Mouse (Mus musculus): ENCODE measurements around the gene Cacybp. TPM values are rescaled to one million over a fixed set of nuclear protein-coding genes. Genes with fewer than 3 reads are reported as not detected.

Gene Cacybp
- polyA plus RNA-seq, 1 experiment, result 39.9 TPM

DNA sequence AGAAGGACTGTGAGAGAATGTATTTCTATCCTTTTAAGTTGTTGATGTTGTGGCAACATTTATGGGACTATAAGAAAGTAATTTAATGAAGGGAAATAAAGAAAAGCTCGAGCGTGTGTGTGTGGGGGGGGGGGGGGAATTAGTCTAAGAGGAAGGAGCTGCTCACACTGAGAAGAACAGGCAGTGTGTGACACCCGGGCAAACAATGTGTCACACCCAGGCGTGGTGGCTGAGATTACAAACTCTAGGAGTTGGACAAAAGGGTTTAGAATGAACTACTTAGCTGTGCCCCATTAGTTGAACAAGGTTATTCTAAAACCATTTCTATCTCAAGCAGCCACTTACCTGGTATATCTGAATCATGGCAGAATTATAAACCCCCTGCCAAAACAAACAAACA lies 31.5 kb downstream of the Cacybp start:
- Histone ChIP-seq H3K36me3 (ENCODE audit: control insufficient read depth, insufficient read depth) (no peaks in the 10 kb centered on the region), H3ac (ENCODE audit: control insufficient read depth, insufficient read length) (no peak overlapping the region), H3K4me3 (no peak overlapping the region), H3K27me3 (ENCODE audit: control insufficient read depth, insufficient read depth, insufficient read length) (no peaks in the 10 kb centered on the region), H3K4me2 (ENCODE audit: low read depth) (no peak overlapping the region), H3K79me2 (ENCODE audit: control insufficient read depth, insufficient read depth) (no peaks in the 10 kb centered on the region)
- TF ChIP-seq E2F4 (IDR thresholded peaks at IDR 0.05; ENCODE audit: insufficient read depth), result no peak
- TF ChIP-seq SRF (IDR thresholded peaks at IDR 0.05; ENCODE audit: control insufficient read depth, insufficient read length, low read depth), result no peak
- TF ChIP-seq TCF12 (IDR thresholded peaks at IDR 0.05; ENCODE audit: insufficient read depth, poor library complexity, severe bottlenecking), result no peak
- no peak for TF ChIP-seq MYOD1 (IDR thresholded peaks at IDR 0.05; ENCODE audit: control insufficient read depth in 1 of 3, insufficient read length in 2 of 3, low read depth in 2 of 3)
- no peak for TF ChIP-seq POLR2A (IDR thresholded peaks at IDR 0.05; ENCODE audit: insufficient read length, low read depth)
- TF ChIP-seq REST (IDR thresholded peaks at IDR 0.05; ENCODE audit: insufficient read depth, insufficient read length), result no peak
- no peak for TF ChIP-seq MAX (IDR thresholded peaks at IDR 0.05; ENCODE audit: low read depth)
- TF ChIP-seq CEBPB (IDR thresholded peaks at IDR 0.05; ENCODE audit: insufficient read depth, poor library complexity, severe bottlenecking), result no peak

DNA sequence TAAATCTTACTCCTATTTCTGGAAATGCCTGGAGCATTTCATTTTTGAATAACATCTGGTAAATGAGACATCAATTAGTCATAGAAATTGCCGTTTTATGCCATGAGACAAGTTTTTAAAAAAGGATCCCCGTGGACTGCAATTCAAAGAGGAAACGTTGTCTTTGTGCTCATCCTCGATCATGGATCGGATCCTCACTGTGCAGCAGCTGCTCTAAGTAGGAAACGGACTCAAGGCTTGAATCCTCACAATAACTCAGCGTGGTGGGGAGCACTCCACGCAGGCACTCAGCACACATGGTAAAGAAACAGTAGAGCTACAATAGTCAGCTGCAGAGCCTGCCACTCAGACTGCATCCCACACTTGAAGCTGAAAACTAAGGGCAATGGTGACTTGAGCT lies 35.8 kb downstream of the Cacybp start:
- TF ChIP-seq MAX (IDR thresholded peaks at IDR 0.05; ENCODE audit: low read depth) (no peak), POLR2A (IDR thresholded peaks at IDR 0.05; ENCODE audit: insufficient read length, low read depth) (no peak), CEBPB (IDR thresholded peaks at IDR 0.05; ENCODE audit: insufficient read depth, poor library complexity, severe bottlenecking) (no peak), POLR2AphosphoS2 (IDR thresholded peaks at IDR 0.05; ENCODE audit: insufficient read length, low read depth) (no peak), REST (IDR thresholded peaks at IDR 0.05; ENCODE audit: insufficient read depth, insufficient read length) (no peak), MYOD1 (IDR thresholded peaks at IDR 0.05; ENCODE audit: control insufficient read depth in 1 of 3, insufficient read length in 2 of 3, low read depth in 2 of 3) (no peak), TCF3 (IDR thresholded peaks at IDR 0.05; ENCODE audit: insufficient read length, low read depth) (no peak), USF1 (IDR thresholded peaks at IDR 0.05; ENCODE audit: low read depth) (no peak), TCF12 (IDR thresholded peaks at IDR 0.05; ENCODE audit: insufficient read depth, poor library complexity, severe bottlenecking) (no peak), E2F4 (IDR thresholded peaks at IDR 0.05; ENCODE audit: insufficient read depth) (no peak), SRF (IDR thresholded peaks at IDR 0.05; ENCODE audit: control insufficient read depth, insufficient read length, low read depth) (no peak)
- peak overlapping the region; percentile 12 for H3K4me2 ChIP-seq (ENCODE audit: low read depth)
- H3ac ChIP-seq (ENCODE audit: control insufficient read depth, insufficient read length), result no peak overlapping the region
- no peak overlapping the region for H3K4me3 ChIP-seq
- H3K36me3 ChIP-seq (ENCODE audit: control insufficient read depth, insufficient read depth), result no peaks in the 10 kb centered on the region
- no peaks in the 10 kb centered on the region for H3K27me3 ChIP-seq (ENCODE audit: control insufficient read depth, insufficient read depth, insufficient read length)
- no peaks in the 10 kb centered on the region for H3K79me2 ChIP-seq (ENCODE audit: control insufficient read depth, insufficient read depth)

DNA sequence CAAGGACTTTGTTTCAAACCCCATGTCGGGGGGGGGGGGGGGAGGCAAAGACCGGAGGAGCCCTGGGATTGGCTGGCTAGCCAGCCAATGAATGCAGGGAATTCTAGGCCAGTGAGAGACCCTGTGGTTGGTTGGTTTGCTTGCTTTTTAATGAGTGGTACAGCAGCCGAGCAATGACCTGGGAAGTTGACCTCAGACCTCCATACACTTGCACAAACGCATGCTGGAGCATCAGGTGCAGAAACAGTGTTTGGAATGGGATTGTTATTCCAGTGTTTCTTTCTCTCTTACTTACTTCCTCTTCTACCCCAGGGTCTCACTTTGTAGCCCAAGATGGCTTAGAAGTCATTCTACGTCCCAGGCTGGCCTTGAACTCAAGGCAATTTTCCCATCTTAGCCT lies 46.1 kb downstream of the Cacybp start:
- Histone ChIP-seq H3K36me3 (ENCODE audit: control insufficient read depth, insufficient read depth) (no peaks in the 10 kb centered on the region), H3K4me3 (no peak overlapping the region), H3K27me3 (ENCODE audit: control insufficient read depth, insufficient read depth, insufficient read length) (peaks cover 11% of the 10 kb centered on the region), H3K79me2 (ENCODE audit: control insufficient read depth, insufficient read depth) (no peaks in the 10 kb centered on the region), H3K4me2 (ENCODE audit: low read depth) (no peak overlapping the region), H3ac (ENCODE audit: control insufficient read depth, insufficient read length) (no peak overlapping the region)
- TF ChIP-seq MYOG (IDR thresholded peaks at IDR 0.05; ENCODE audit: control insufficient read depth in 1 of 3, insufficient read depth in 1 of 3, insufficient read length in 2 of 3, low read depth in 2 of 3) (no peak), SRF (IDR thresholded peaks at IDR 0.05; ENCODE audit: control insufficient read depth, insufficient read length, low read depth) (no peak)

DNA sequence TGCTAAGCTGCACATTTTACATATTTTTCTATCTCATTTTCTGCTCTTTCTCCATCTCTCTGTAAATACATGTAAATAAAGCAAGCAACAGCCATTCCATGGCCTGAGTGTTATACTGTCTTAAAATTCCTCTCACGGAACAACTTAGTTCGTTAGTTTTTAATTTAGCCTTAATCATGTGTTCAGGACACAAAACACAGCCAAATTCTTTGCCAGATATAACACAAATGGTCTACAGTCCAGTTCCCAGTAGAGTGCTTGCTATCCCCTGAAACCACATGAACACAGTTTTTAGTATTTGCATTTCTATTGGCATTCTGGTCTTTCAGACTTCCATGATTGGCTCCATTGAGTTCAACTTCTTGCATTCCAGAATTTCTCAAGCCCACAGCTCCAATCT lies 54.5 kb downstream of the Cacybp start:
- Histone ChIP-seq H3K4me2 (ENCODE audit: low read depth) (no peak overlapping the region), H3K4me3 (no peak overlapping the region), H3K79me2 (ENCODE audit: control insufficient read depth, insufficient read depth) (no peaks in the 10 kb centered on the region), H3K27me3 (ENCODE audit: control insufficient read depth, insufficient read depth, insufficient read length) (no peaks in the 10 kb centered on the region), H3ac (ENCODE audit: control insufficient read depth, insufficient read length) (no peak overlapping the region), H3K36me3 (ENCODE audit: control insufficient read depth, insufficient read depth) (no peaks in the 10 kb centered on the region)
- TF ChIP-seq POLR2A (IDR thresholded peaks at IDR 0.05; ENCODE audit: insufficient read length, low read depth), result no peak

DNA sequence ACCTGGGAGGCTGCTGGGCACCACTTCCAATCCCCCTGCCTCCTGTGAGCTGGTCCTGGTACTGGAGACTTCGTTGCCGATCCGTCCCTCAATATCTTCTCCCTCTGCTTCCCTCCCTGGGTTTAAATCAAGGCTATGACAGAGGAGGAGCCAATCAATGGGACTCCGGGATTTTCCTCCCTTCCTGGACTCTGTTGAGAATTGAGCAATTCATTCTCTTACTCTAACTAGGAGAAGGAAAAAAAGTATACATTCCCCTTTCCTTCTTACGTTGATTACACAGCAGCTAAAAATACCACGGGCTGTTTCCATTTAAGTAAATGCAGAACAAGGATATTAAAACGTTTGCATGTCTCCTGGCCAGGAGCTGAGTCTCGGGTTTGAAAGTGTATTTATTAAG lies 59.2 kb downstream of the Cacybp start, which contains the start of gene Tnn:
TSS of gene Tnn (minus strand) at position 101 of the 400 bp plus-strand sequence.
- Histone ChIP-seq H3ac (ENCODE audit: control insufficient read depth, insufficient read length) (no peak within 1 kb of the TSS), H3K36me3 (ENCODE audit: control insufficient read depth, insufficient read depth) (no peaks in the 10 kb centered on the region), H3K4me2 (ENCODE audit: low read depth) (no peak within 1 kb of the TSS), H3K4me3 (no peak within 1 kb of the TSS), H3K27me3 (ENCODE audit: control insufficient read depth, insufficient read depth, insufficient read length) (no peaks in the 10 kb centered on the region), H3K79me2 (ENCODE audit: control insufficient read depth, insufficient read depth) (no peaks in the 10 kb centered on the region)
- TF ChIP-seq POLR2AphosphoS2 (IDR thresholded peaks at IDR 0.05; ENCODE audit: insufficient read length, low read depth) (no peak), USF1 (IDR thresholded peaks at IDR 0.05; ENCODE audit: low read depth) (no peak), REST (IDR thresholded peaks at IDR 0.05; ENCODE audit: insufficient read depth, insufficient read length) (no peak), MYOD1 (IDR thresholded peaks at IDR 0.05; ENCODE audit: control insufficient read depth in 1 of 3, insufficient read length in 2 of 3, low read depth in 2 of 3) (no peak), POLR2A (IDR thresholded peaks at IDR 0.05; ENCODE audit: insufficient read length, low read depth) (no peak), E2F4 (IDR thresholded peaks at IDR 0.05; ENCODE audit: insufficient read depth) (no peak), MAX (IDR thresholded peaks at IDR 0.05; ENCODE audit: low read depth) (no peak), TCF12 (IDR thresholded peaks at IDR 0.05; ENCODE audit: insufficient read depth, poor library complexity, severe bottlenecking) (no peak), CEBPB (IDR thresholded peaks at IDR 0.05; ENCODE audit: insufficient read depth, poor library complexity, severe bottlenecking) (no peak), SRF (IDR thresholded peaks at IDR 0.05; ENCODE audit: control insufficient read depth, insufficient read length, low read depth) (no peak), TCF3 (IDR thresholded peaks at IDR 0.05; ENCODE audit: insufficient read length, low read depth) (no peak)

Other genes starting within 250 kb of the Cacybp start
- 2.8 TPM for gene 4930523C07Rik, start 168.5 kb downstream of the Cacybp start, polyA plus RNA-seq (2012; fragmentation: generic; extraction: Trizol)
- gene Tnn, start 59.3 kb downstream of the Cacybp start, polyA plus RNA-seq (2012; fragmentation: generic; extraction: Trizol), result not detected
- 72.2 TPM for gene Mrps14, start 17.7 kb downstream of the Cacybp start, polyA plus RNA-seq (2012; fragmentation: generic; extraction: Trizol)